Mouse (Mus musculus): ENCODE measurements around the gene Pdlim1.

GRCm38 (mm10) chr19:40311631-40312030 lies 40.0 kb upstream of the Pdlim1 start:
- TF ChIP-seq POLR2A (IDR thresholded peaks at IDR 0.05; ENCODE audit: insufficient read depth, low read length) = no peak
- no peak for TF ChIP-seq CTCF (IDR thresholded peaks at IDR 0.05; ENCODE audit: low read depth, low read length)
- TF ChIP-seq EP300 (IDR thresholded peaks at IDR 0.05; ENCODE audit: insufficient read depth, low read depth, low read length) = no peak

Data from ES-Bruce4 (cell line).